Mouse (Mus musculus) layer of hippocampus, postnatal 10 days (tissue): ENCODE measurements around the gene Wdfy3. TPM values are rescaled to one million over a fixed set of nuclear protein-coding genes. Genes with fewer than 3 reads are reported as not detected.

ENCODE experiments used
- DNase-seq, 2 experiments: peaks; one replicate each; pipeline ENCODE4 v3.0.0; 2021; ENCODE audit warnings: low spot score in 2 of 2
- total RNA-seq, 2 experiments: library from RNA; stranded (reverse); gene quantifications; 2 replicates each; pipeline ENCODE4 v1.2.3; 2021

Wdfy3 gene
- total RNA-seq, 2 experiments from 2014 or later = 105 to 106 TPM

- DNase-seq = no peak
Measured at GRCm38 (mm10) chr5:102055130-102055641, 14.5 kb downstream of the Wdfy3 start.

- no peak for DNase-seq
Measured at GRCm38 (mm10) chr5:102054511-102055093, 15.1 kb downstream of the Wdfy3 start.

DNA sequence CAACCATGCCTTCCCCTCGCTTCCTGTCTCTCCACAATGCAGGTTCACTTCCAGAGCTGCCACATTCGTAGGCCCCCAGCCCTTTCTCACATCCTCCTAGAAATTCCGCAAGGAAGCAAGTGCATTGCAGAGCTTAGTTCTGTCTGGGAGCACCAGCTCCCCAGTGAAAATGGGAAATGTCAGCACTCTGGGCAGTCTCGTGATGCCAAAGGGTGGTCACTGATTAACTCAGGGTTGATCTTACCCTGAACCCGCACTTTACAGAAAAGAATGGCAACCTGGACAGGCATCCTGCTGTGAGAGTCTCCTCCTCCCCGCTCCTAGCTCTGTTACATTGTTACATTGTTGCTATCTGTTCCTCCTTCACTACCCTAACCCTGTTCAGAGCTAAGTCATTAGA, 16.8 kb downstream of the Wdfy3 start:
- DNase-seq = no peak

DNA sequence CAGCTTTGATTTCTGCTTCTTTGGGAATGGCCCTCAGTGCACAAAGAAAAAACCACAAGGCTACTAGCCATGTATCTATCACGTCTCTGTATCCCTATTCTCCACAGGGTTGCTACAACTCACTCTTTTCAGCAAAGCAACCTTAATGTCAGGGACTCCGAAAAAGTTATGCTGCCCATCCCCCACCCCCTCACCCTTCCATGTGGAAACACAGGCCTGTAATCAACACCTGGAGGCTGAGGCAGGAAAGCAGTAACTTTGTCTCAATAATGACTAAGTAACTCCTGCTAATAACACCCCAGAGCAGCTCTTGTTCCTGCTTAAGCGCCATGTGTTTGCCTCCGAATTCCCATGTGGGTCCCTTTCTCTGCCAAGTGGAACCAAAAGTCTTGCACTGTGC, 17.3 kb downstream of the Wdfy3 start:
- no peak for DNase-seq

DNA sequence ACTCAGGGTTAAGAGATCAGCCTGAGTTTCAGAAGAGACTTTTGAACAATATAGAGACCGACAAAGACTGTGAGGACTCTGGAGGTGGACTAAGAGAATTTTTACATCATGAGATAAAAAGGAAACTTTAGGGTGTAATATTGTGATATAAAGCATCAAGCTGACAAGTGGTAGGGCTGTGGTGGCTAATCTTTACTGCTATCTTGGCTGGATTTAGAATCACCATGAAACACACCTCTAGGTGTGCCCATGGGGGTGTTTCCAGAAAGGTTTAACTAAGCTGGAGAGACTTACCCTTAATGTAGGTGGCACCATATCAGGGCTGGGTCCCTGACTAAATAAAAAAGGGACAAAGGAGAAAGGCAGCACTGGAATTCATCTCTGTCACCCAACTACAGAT, 19.0 kb downstream of the Wdfy3 start:
- no peak for DNase-seq

DNA sequence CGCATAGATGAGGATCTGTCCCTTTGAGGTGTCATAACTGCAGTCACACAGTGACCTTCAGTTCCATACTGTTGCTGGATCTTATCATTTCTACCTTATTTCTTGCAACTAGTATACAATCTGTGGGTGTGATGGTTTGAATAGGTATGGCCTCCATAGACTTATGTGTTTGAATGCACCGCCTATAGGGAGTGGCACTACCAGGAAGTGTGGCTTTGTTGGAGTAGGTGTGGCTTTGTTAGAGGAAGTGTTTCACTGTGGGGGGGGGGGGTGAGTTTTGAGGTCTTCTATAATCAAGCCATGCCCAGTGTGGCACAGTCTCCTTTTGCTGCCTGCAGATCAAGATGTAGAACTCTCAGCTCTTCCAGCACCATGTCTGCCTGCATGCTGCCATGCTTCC, 21.3 kb downstream of the Wdfy3 start:
- DNase-seq = no peak

DNA sequence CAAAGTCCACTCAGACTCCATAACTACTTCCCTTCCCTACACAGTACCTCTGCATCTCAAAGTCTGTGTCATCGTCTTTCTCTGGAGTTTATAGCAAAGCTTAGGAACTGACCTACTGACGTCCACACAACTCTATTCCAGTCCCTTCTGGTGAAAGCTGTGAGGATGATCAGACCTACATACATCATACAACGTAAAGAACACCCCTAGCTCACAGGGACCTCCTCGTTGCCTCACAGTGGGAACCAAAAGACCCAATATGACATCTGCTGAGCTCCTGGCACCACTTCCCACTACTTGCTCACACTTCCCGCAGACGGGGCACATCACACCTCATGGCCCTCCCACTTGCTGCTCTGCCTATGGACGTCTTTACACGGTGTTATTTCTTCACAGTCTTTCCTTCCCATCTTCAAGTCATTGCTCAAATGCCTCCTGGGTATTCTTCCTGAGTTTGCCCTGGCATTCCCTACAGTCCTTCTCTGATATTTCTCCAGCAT, 23.1 kb downstream of the Wdfy3 start:
- no peak for DNase-seq

- no peak for DNase-seq
Measured at GRCm38 (mm10) chr5:102045636-102046616, 23.8 kb downstream of the Wdfy3 start.

- no peak for DNase-seq
Measured at GRCm38 (mm10) chr5:102045177-102045576, 24.5 kb downstream of the Wdfy3 start.

DNA sequence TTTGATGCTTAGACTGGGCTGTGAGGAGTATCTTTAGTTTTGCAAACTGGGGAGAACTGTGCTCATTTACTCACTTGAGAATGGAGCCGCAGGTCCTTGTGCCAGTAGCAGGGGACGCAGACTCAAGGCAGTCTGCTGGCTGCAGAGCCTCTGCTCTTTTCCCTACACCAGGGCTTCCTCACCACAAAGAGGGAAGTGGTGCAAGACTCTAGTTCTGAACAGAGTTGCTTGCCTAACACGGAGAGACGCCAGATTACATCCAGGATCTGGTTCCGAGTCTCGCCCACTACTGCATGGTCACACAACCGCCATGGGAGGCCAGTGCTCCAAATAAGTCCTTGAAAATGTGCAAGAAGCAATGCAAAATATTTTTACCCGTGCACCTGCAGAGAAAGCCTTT, 36.4 kb downstream of the Wdfy3 start:
- DNase-seq = no peak

GRCm38 (mm10) chr5:102032594-102033240, 37.0 kb downstream of the Wdfy3 start:
- DNase-seq = no peak

GRCm38 (mm10) chr5:102032191-102032590, 37.5 kb downstream of the Wdfy3 start:
- no peak for DNase-seq

- DNase-seq = no peak
Measured at GRCm38 (mm10) chr5:102023376-102023775, 46.3 kb downstream of the Wdfy3 start.

GRCm38 (mm10) chr5:102022018-102022898, 47.5 kb downstream of the Wdfy3 start:
- no peak for DNase-seq

DNA sequence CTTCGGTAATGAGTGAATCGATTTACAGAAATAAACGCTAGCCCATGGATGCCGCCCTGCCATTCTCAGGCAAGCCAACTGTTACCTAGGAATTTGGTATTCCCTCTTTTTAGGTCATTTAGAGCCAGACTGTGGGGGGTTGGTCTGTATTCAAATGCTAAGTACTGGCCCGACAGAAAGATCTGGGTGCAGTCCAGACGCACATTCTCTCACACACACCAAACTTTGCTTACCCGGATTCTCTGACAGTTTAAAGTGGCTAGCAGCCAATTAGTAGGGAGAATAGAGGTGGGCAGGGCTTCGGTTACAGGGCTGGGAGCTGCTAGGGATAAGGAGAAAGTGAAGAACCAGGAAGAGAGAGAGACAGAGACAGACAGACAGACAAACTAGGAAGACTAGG, 55.5 kb downstream of the Wdfy3 start:
- no peak for DNase-seq

DNA sequence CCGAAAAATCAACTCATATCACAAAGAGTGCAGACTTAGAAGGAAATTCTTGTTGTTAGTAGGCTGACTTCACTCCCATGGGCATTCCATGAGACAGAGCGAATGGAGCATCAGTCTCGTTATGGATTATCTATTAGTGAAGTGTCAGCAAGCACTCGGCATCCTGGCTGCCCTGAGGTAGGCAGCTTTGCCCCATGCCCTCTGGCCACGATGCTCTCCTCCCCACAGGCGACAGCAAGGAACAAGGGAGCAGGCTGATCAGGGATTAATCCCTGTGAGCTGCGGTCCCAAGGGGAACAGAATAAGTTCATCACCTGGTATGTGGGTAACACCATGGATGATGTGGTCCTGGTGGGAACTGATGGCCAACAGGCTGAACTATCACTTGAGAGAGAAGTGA, 55.9 kb downstream of the Wdfy3 start:
- DNase-seq = no peak

- no peak for DNase-seq
Measured at GRCm38 (mm10) chr5:102010961-102011360, 58.8 kb downstream of the Wdfy3 start.

DNA sequence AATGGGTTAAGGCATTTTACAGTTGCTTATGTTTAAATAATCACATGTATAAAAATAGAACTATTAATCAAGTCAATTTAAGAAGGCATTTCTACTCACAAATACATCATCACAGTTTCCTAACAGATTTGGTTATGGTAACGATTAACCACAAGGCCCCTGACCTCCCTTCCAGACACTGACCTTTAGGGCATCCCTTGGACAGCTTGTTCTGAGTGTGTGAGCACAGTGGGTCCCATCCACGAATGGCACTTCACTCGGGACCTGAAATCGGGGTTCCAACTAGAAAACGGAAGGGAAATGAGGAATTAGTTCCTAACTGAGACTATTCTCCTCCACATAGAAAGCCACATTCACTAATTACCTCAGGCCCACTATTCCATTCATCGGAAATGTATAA, 60.1 kb downstream of the Wdfy3 start:
- no peak for DNase-seq

DNA sequence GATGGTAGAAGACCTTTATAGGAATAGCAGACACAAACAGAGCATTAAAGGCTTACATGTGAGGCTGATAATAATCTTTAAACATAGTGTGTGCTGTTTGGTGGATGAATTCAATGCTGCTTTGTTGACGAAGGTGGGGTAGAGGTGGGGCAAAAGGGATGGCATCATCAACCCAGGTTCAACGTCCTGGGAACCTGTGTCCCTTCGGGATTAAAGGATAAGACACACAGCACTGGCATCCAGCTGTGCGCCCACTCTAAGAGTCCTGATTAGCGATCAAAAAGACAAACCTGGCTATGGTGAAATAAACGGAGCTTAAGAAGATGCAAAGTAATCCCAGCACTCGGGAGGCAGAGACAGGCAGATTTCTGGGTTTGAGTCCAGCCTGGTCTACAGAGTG, 61.0 kb downstream of the Wdfy3 start:
- DNase-seq = no peak

- DNase-seq = no peak
Measured at GRCm38 (mm10) chr5:102006218-102006941, 63.3 kb downstream of the Wdfy3 start.
